Mouse (Mus musculus) hindbrain, embryonic 11.5 days (tissue): ENCODE measurements around the gene Plcb1. TPM values are rescaled to one million over a fixed set of nuclear protein-coding genes. Genes with fewer than 3 reads are reported as not detected.

Source experiments
- ATAC-seq: fragments of 200-750 bp; cut with Nextera tagmentation; 2 replicates; pipeline ENCODE4 v1.8.0; 2017; ENCODE audit warnings: mild to moderate bottlenecking, moderate TSS enrichment, moderate library complexity; ENCODE audit not compliant: low FRiP score
- DNase-seq: peaks from one replicate; pipeline ENCODE4 v3.0.0-alpha.2; 2015; ENCODE audit warnings: low spot score
- H3K27ac ChIP-seq: fragments of 300-500 bp; sonication (generic); 2 replicates; pipeline ENCODE4 v1.5.1; 2014; ENCODE audit warnings: mild to moderate bottlenecking, low read depth, low read length
- H3K27me3 ChIP-seq: fragments of 300-500 bp; sonication (generic); 2 replicates; pipeline ENCODE4 v1.6.1; 2014; ENCODE audit warnings: mild to moderate bottlenecking, low read length, moderate library complexity, mixed read lengths; ENCODE audit not compliant: control insufficient read depth, insufficient read depth
- H3K36me3 ChIP-seq: fragments of 300-500 bp; sonication (generic); 2 replicates; pipeline ENCODE4 v1.6.1; 2014; ENCODE audit warnings: mild to moderate bottlenecking, low read length, moderate library complexity, mixed read lengths; ENCODE audit not compliant: control insufficient read depth, insufficient read depth
- H3K4me1 ChIP-seq: fragments of 300-500 bp; sonication (generic); replicated peaks from 2 replicates; pipeline ENCODE4 v1.6.1; 2014; ENCODE audit warnings: low read length, mixed read lengths; ENCODE audit not compliant: control insufficient read depth, insufficient read depth
- H3K4me2 ChIP-seq: fragments of 300-500 bp; sonication (generic); replicated peaks from 2 replicates; pipeline ENCODE4 v1.6.1; 2014; ENCODE audit warnings: mild to moderate bottlenecking, low read depth, low read length
- H3K4me3 ChIP-seq: fragments of 300-500 bp; sonication (generic); 2 replicates; pipeline ENCODE4 v1.5.1; 2014; ENCODE audit warnings: low read depth, low read length
- H3K9ac ChIP-seq: fragments of 300-500 bp; sonication (generic); 2 replicates; pipeline ENCODE4 v1.6.1; 2014; ENCODE audit warnings: low read depth, low read length
- H3K9me3 ChIP-seq: fragments of 300-500 bp; sonication (generic); 2 replicates; pipeline ENCODE4 v1.6.1; 2016; ENCODE audit warnings: low read length; ENCODE audit not compliant: control insufficient read depth
- WGBS: fragments of 180-500 bp; shearing (Covaris S2); extraction: QIAGEN DNeasy Blood & Tissue Kit; methylation state at CpG from one replicate; pipeline ENCODE4 v1.1.7; 2014; 5-methylcytosine and 5-hydroxymethylcytosine counted together
- polyA plus RNA-seq: library from polyadenylated mRNA; unstranded; fragments of >200 nt; fragmentation: Nextera tagmentation; extraction: Ambion mirVana; gene quantifications from 2 replicates; pipeline ENCODE4 v1.2.1, GENCODE M21; 2014

Plcb1 gene
- polyA plus RNA-seq, 1 experiment from 2014 or later, result 10.7 TPM

GRCm38 (mm10) chr2:135474107-135474506, 688.2 kb downstream of the Plcb1 start:
- no peak overlapping the region for H3K27ac ChIP-seq
- H3K27me3 ChIP-seq, result no peaks in the 10 kb centered on the region
- no peak for ATAC-seq
- no peak overlapping the region for H3K4me2 ChIP-seq
- H3K9me3 ChIP-seq, result no peaks in the 10 kb centered on the region
- H3K9ac ChIP-seq, result no peak overlapping the region
- 85% methylated on average over 4 of the region's 4 CpGs for WGBS
- H3K4me3 ChIP-seq, result no peak overlapping the region
- no peaks in the 10 kb centered on the region for H3K36me3 ChIP-seq
- DNase-seq, result no peak
- no peaks in the 10 kb centered on the region for H3K4me1 ChIP-seq

GRCm38 (mm10) chr2:135485248-135485647, 699.4 kb downstream of the Plcb1 start:
- Histone ChIP-seq H3K9ac (no peak overlapping the region), H3K27ac (no peak overlapping the region), H3K27me3 (no peaks in the 10 kb centered on the region), H3K36me3 (no peaks in the 10 kb centered on the region), H3K4me1 (no peaks in the 10 kb centered on the region), H3K9me3 (no peaks in the 10 kb centered on the region), H3K4me2 (no peak overlapping the region), H3K4me3 (no peak overlapping the region)
- WGBS, result 77% methylated on average over 2 of the region's 2 CpGs
- ATAC-seq (no peak), DNase-seq (no peak)

- DNase-seq, result no peak
Observed at GRCm38 (mm10) chr2:135488277-135488676, 702.4 kb downstream of the Plcb1 start.

GRCm38 (mm10) chr2:135489127-135489526, 703.3 kb downstream of the Plcb1 start:
- no peak overlapping the region for H3K4me2 ChIP-seq
- H3K4me3 ChIP-seq, result no peak overlapping the region
- no peak for DNase-seq
- WGBS, result 87% methylated on average over 2 of the region's 2 CpGs
- H3K9ac ChIP-seq, result no peak overlapping the region
- H3K27ac ChIP-seq, result no peak overlapping the region
- no peaks in the 10 kb centered on the region for H3K36me3 ChIP-seq
- H3K9me3 ChIP-seq, result no peaks in the 10 kb centered on the region
- H3K4me1 ChIP-seq, result no peaks in the 10 kb centered on the region
- ATAC-seq, result no peak
- H3K27me3 ChIP-seq, result no peaks in the 10 kb centered on the region

More at GRCm38 (mm10) chr2:135488277-135488676, 702.4 kb downstream of the Plcb1 start:
- no peaks in the 10 kb centered on the region for H3K36me3 ChIP-seq
- no peak overlapping the region for H3K4me2 ChIP-seq
- no peak overlapping the region for H3K27ac ChIP-seq
- H3K4me1 ChIP-seq, result no peaks in the 10 kb centered on the region
- H3K4me3 ChIP-seq, result no peak overlapping the region
- ATAC-seq, result no peak
- no peak overlapping the region for H3K9ac ChIP-seq
- WGBS, result 87% methylated on average over 2 of the region's 2 CpGs
- no peaks in the 10 kb centered on the region for H3K9me3 ChIP-seq
- no peaks in the 10 kb centered on the region for H3K27me3 ChIP-seq

- DNase-seq (no peak), ATAC-seq (no peak)
- H3K27ac ChIP-seq, result no peak overlapping the region
- H3K9ac ChIP-seq, result no peak overlapping the region
- no peaks in the 10 kb centered on the region for H3K4me1 ChIP-seq
- no peaks in the 10 kb centered on the region for H3K9me3 ChIP-seq
- H3K27me3 ChIP-seq, result no peaks in the 10 kb centered on the region
- H3K4me2 ChIP-seq, result no peak overlapping the region
- WGBS, result 69% methylated on average over 9 of the region's 9 CpGs
- no peaks in the 10 kb centered on the region for H3K36me3 ChIP-seq
- no peak overlapping the region for H3K4me3 ChIP-seq
Observed at GRCm38 (mm10) chr2:135492777-135493176, 706.9 kb downstream of the Plcb1 start.

GRCm38 (mm10) chr2:135496553-135496952, 710.7 kb downstream of the Plcb1 start:
- Histone ChIP-seq H3K36me3 (no peaks in the 10 kb centered on the region), H3K4me3 (no peak overlapping the region), H3K27ac (no peak overlapping the region), H3K9me3 (no peaks in the 10 kb centered on the region), H3K9ac (no peak overlapping the region), H3K4me1 (no peaks in the 10 kb centered on the region), H3K4me2 (no peak overlapping the region), H3K27me3 (no peaks in the 10 kb centered on the region)
- ATAC-seq (no peak), DNase-seq (no peak)
- 34% methylated on average over 3 of the region's 3 CpGs for WGBS

GRCm38 (mm10) chr2:135497251-135497650, 711.4 kb downstream of the Plcb1 start:
- DNase-seq (no peak), ATAC-seq (no peak)
- 75% methylated on average over 2 of the region's 2 CpGs for WGBS
- no peaks in the 10 kb centered on the region for H3K27me3 ChIP-seq
- no peaks in the 10 kb centered on the region for H3K4me1 ChIP-seq
- H3K4me3 ChIP-seq, result no peak overlapping the region
- no peak overlapping the region for H3K4me2 ChIP-seq
- no peak overlapping the region for H3K27ac ChIP-seq
- H3K9me3 ChIP-seq, result no peaks in the 10 kb centered on the region
- no peaks in the 10 kb centered on the region for H3K36me3 ChIP-seq
- H3K9ac ChIP-seq, result no peak overlapping the region

GRCm38 (mm10) chr2:135500872-135501271, 715.0 kb downstream of the Plcb1 start:
- H3K4me3 ChIP-seq, result no peak overlapping the region
- 79% methylated on average over 2 of the region's 2 CpGs for WGBS
- H3K4me2 ChIP-seq, result no peak overlapping the region
- DNase-seq, result no peak
- ATAC-seq, result no peak
- H3K27me3 ChIP-seq, result no peaks in the 10 kb centered on the region
- no peaks in the 10 kb centered on the region for H3K36me3 ChIP-seq
- H3K9ac ChIP-seq, result no peak overlapping the region
- no peaks in the 10 kb centered on the region for H3K4me1 ChIP-seq
- H3K27ac ChIP-seq, result no peak overlapping the region
- H3K9me3 ChIP-seq, result no peaks in the 10 kb centered on the region

GRCm38 (mm10) chr2:135503328-135503997, 717.6 kb downstream of the Plcb1 start:
- Histone ChIP-seq H3K4me2 (no peak overlapping the region), H3K9ac (no peak overlapping the region), H3K27me3 (no peaks in the 10 kb centered on the region), H3K36me3 (no peaks in the 10 kb centered on the region), H3K9me3 (no peaks in the 10 kb centered on the region), H3K27ac (no peak overlapping the region), H3K4me3 (no peak overlapping the region), H3K4me1 (no peaks in the 10 kb centered on the region)
- WGBS, result 88% methylated on average over 4 of the region's 4 CpGs
- DNase-seq (no peak), ATAC-seq (no peak)
